ENCODE assay signal across 12 mouse cellular contexts in genomic region chr16:18103366-18103765, GRCm38 (mm10).
"Had no signal": no experiment of that assay in that cellular context is flagged by ENCODE, and none has a peak within 500 bp of the region (broad histone marks: within the 10 kb centered on the region; RNA-seq: fewer than 3 reads in every experiment).

No protein-coding gene starts in this region.

- H3K4me3 ChIP-seq: limb, embryonic 12.5 days; limb, embryonic 15.5 days; liver, embryonic 13.5 days had no signal

- H3K36me3 ChIP-seq: limb, embryonic 12.5 days; limb, embryonic 15.5 days; liver, embryonic 13.5 days had no signal

- H3K27ac ChIP-seq: limb, embryonic 12.5 days; limb, embryonic 15.5 days; liver, embryonic 13.5 days had no signal

- DNase-seq: left cerebral cortex, postnatal 4 days; liver, embryonic 13.5 days; lung, adult 2 months; lung, postnatal 14 days; lung, postnatal 4 days; midbrain, embryonic 14.5 days; thymus, adult 18-20 months; thymus, postnatal 36 days had no signal

- H3K9ac ChIP-seq: limb, embryonic 12.5 days; limb, embryonic 15.5 days; liver, embryonic 13.5 days had no signal

- H3K4me2 ChIP-seq: limb, embryonic 15.5 days; liver, embryonic 13.5 days; midbrain, embryonic 11.5 days had no signal

- ATAC-seq: intestine, postnatal 0 days had no signal

- H3K9me3 ChIP-seq: limb, embryonic 12.5 days; limb, embryonic 15.5 days; liver, embryonic 13.5 days had no signal

- H3K4me1 ChIP-seq: limb, embryonic 15.5 days; liver, embryonic 13.5 days had no signal

- H3K27me3 ChIP-seq: limb, embryonic 12.5 days; limb, embryonic 15.5 days; liver, embryonic 13.5 days had no signal
